Mouse (Mus musculus) forebrain, embryonic 11.5 days (tissue): ENCODE data around the gene Ccnt1. TPM values are rescaled to one million over a fixed set of nuclear protein-coding genes. Genes with fewer than 3 reads are reported as not detected.

Experiments used
- ATAC-seq: fragments of 200-750 bp; cut with Nextera tagmentation; replicated peaks from 2 replicates; pipeline ENCODE4 v1.8.0; 2017; ENCODE audit warnings: moderate TSS enrichment; ENCODE audit not compliant: low FRiP score
- DNase-seq: peaks from one replicate; pipeline ENCODE4 v3.0.0-alpha.2; 2017; ENCODE audit warnings: low spot score
- H3K27ac ChIP-seq: fragments of 300-500 bp; sonication (generic); 2 replicates; pipeline ENCODE4 v1.5.1; 2014; ENCODE audit warnings: low read depth, low read length
- H3K27me3 ChIP-seq: fragments of 300-500 bp; sonication (generic); 2 replicates; pipeline ENCODE4 v1.6.1; 2014; ENCODE audit warnings: mild to moderate bottlenecking, low read length, mixed read lengths; ENCODE audit not compliant: control insufficient read depth, insufficient read depth
- H3K36me3 ChIP-seq: fragments of 300-500 bp; sonication (generic); 2 replicates; pipeline ENCODE4 v1.6.1; 2014; ENCODE audit warnings: mild to moderate bottlenecking, low read length, moderate library complexity, mixed read lengths; ENCODE audit not compliant: control insufficient read depth, insufficient read depth
- H3K4me1 ChIP-seq: fragments of 300-500 bp; sonication (generic); replicated peaks from 2 replicates; pipeline ENCODE4 v1.6.1; 2014; ENCODE audit warnings: low read length, mixed read lengths; ENCODE audit not compliant: control insufficient read depth, insufficient read depth
- H3K4me2 ChIP-seq: fragments of 300-500 bp; sonication (generic); 2 replicates; pipeline ENCODE4 v1.6.1; 2014; ENCODE audit warnings: low read depth, mild to moderate bottlenecking, low read length, moderate library complexity, mixed read lengths; ENCODE audit not compliant: severe bottlenecking
- H3K4me3 ChIP-seq: fragments of 300-500 bp; sonication (generic); 2 replicates; pipeline ENCODE4 v1.5.1; 2014; ENCODE audit warnings: low read depth, low read length
- H3K9ac ChIP-seq: fragments of 300-500 bp; sonication (generic); 2 replicates; pipeline ENCODE4 v1.6.1; 2014; ENCODE audit warnings: low read length
- H3K9me3 ChIP-seq: fragments of 300-500 bp; sonication (generic); 2 replicates; pipeline ENCODE4 v1.6.1; 2016; ENCODE audit warnings: low read length, mixed read lengths; ENCODE audit not compliant: control insufficient read depth
- WGBS: fragments of 180-500 bp; shearing (Covaris S2); extraction: QIAGEN DNeasy Blood & Tissue Kit; methylation state at CpG from one replicate; pipeline ENCODE4 v1.1.7; 2014; 5-methylcytosine and 5-hydroxymethylcytosine counted together
- polyA plus RNA-seq: library from polyadenylated mRNA; unstranded; fragments of >200 nt; fragmentation: Nextera tagmentation; extraction: Ambion mirVana; gene quantifications from 2 replicates; pipeline ENCODE4 v1.2.1, GENCODE M21; 2014

The Ccnt1 gene
- polyA plus RNA-seq, 1 experiment from 2014 or later, result 62.2 TPM

GRCm38 (mm10) chr15:98545151-98545550, 25.6 kb downstream of the Ccnt1 start:
- Histone ChIP-seq H3K9ac (no peak overlapping the region), H3K9me3 (no peaks in the 10 kb centered on the region), H3K4me3 (no peak overlapping the region), H3K27me3 (no peaks in the 10 kb centered on the region), H3K4me1 (no peaks in the 10 kb centered on the region), H3K4me2 (no peak overlapping the region), H3K36me3 (peaks cover 8% of the 10 kb centered on the region; the same call in 1 of the 2 replicates), H3K27ac (no peak overlapping the region)
- ATAC-seq (no peak), DNase-seq (no peak)
- 96% methylated on average over 3 of the region's 3 CpGs for WGBS

- no peak for ATAC-seq
- H3K4me2 ChIP-seq, result no peak overlapping the region
- H3K4me3 ChIP-seq, result no peak overlapping the region
- no peak for DNase-seq
- H3K4me1 ChIP-seq, result no peaks in the 10 kb centered on the region
- no peak overlapping the region for H3K27ac ChIP-seq
- H3K9ac ChIP-seq, result no peak overlapping the region
- H3K36me3 ChIP-seq, result peaks cover 8% of the 10 kb centered on the region; the same call in 1 of the 2 replicates
- H3K27me3 ChIP-seq, result no peaks in the 10 kb centered on the region
- 83% methylated on average over 4 of the region's 4 CpGs for WGBS
- no peaks in the 10 kb centered on the region for H3K9me3 ChIP-seq
Observed at GRCm38 (mm10) chr15:98543341-98543740, 27.4 kb downstream of the Ccnt1 start.

GRCm38 (mm10) chr15:98541064-98541463, 29.7 kb downstream of the Ccnt1 start:
- no peak for ATAC-seq
- WGBS, result 91% methylated on average over 6 of the region's 6 CpGs
- H3K27me3 ChIP-seq, result no peaks in the 10 kb centered on the region

GRCm38 (mm10) chr15:98537923-98538322, 32.8 kb downstream of the Ccnt1 start:
- H3K27me3 ChIP-seq, result no peaks in the 10 kb centered on the region
- WGBS, result 78% methylated on average over 4 of the region's 4 CpGs
- DNase-seq (no peak), ATAC-seq (no peak)
- H3K4me2 ChIP-seq, result no peak overlapping the region
- no peaks in the 10 kb centered on the region for H3K4me1 ChIP-seq
- H3K27ac ChIP-seq, result no peak overlapping the region
- no peak overlapping the region for H3K4me3 ChIP-seq
- no peaks in the 10 kb centered on the region for H3K9me3 ChIP-seq
- no peak overlapping the region for H3K9ac ChIP-seq
- H3K36me3 ChIP-seq, result peaks cover 3% of the 10 kb centered on the region; the same call in 1 of the 2 replicates

More at GRCm38 (mm10) chr15:98541064-98541463, 29.7 kb downstream of the Ccnt1 start:
- H3K9ac ChIP-seq, result no peak overlapping the region
- no peak overlapping the region for H3K27ac ChIP-seq
- DNase-seq, result no peak
- H3K4me2 ChIP-seq, result no peak overlapping the region
- H3K36me3 ChIP-seq, result peaks cover 8% of the 10 kb centered on the region; the same call in 1 of the 2 replicates
- H3K4me1 ChIP-seq, result no peaks in the 10 kb centered on the region
- no peak overlapping the region for H3K4me3 ChIP-seq
- H3K9me3 ChIP-seq, result no peaks in the 10 kb centered on the region

- Histone ChIP-seq H3K36me3 (no peaks in the 10 kb centered on the region; the same call in 1 of the 2 replicates), H3K9ac (no peak overlapping the region), H3K9me3 (no peaks in the 10 kb centered on the region), H3K27ac (no peak overlapping the region), H3K4me2 (no peak overlapping the region), H3K4me3 (no peak overlapping the region), H3K4me1 (0 out of 2 replicates have a peak, but pooled peaks cover 4% of the 10 kb centered on the region), H3K27me3 (no peaks in the 10 kb centered on the region)
- ATAC-seq (no peak), DNase-seq (no peak)
- 92% methylated on average over 8 of the region's 8 CpGs for WGBS
Observed at GRCm38 (mm10) chr15:98536828-98537510, 33.8 kb downstream of the Ccnt1 start.

- Histone ChIP-seq H3K27ac (no peak overlapping the region), H3K4me3 (no peak overlapping the region), H3K4me1 (0 out of 2 replicates have a peak, but pooled peaks cover 4% of the 10 kb centered on the region), H3K9ac (no peak overlapping the region), H3K4me2 (no peak overlapping the region), H3K36me3 (peaks cover 3% of the 10 kb centered on the region; the same call in 1 of the 2 replicates), H3K27me3 (no peaks in the 10 kb centered on the region), H3K9me3 (no peaks in the 10 kb centered on the region)
- WGBS, result 95% methylated on average over 4 of the region's 4 CpGs
- ATAC-seq (no peak), DNase-seq (no peak)
Observed at GRCm38 (mm10) chr15:98535921-98536320, 34.8 kb downstream of the Ccnt1 start.

GRCm38 (mm10) chr15:98533881-98534627, 36.7 kb downstream of the Ccnt1 start, which contains the start of gene Kansl2:
TSS of gene Kansl2 (minus strand) at chr15:98534264.
- Histone ChIP-seq H3K4me3 (peak within 1 kb of the TSS; percentile 79), H3K36me3 (peaks cover 7% of the 10 kb centered on the region; the same call in 1 of the 2 replicates), H3K27me3 (no peaks in the 10 kb centered on the region), H3K27ac (peak within 1 kb of the TSS; percentile 97), H3K9ac (peak within 1 kb of the TSS; percentile 99), H3K4me1 (0 out of 2 replicates have a peak, but pooled peaks cover 4% of the 10 kb centered on the region), H3K9me3 (no peaks in the 10 kb centered on the region), H3K4me2 (peak within 1 kb of the TSS; percentile 82)
- under 1% methylated on average over 69 of the region's 70 CpGs for WGBS
- peak; percentile 98 for DNase-seq
- peak; percentile 100 for ATAC-seq

GRCm38 (mm10) chr15:98533035-98533531, 37.6 kb downstream of the Ccnt1 start:
- H3K4me2 ChIP-seq, result peak overlapping the region; percentile 82
- H3K9me3 ChIP-seq, result no peaks in the 10 kb centered on the region
- H3K4me3 ChIP-seq, result peak overlapping the region; percentile 79
- 0 out of 2 replicates have a peak, but pooled peaks cover 4% of the 10 kb centered on the region for H3K4me1 ChIP-seq
- no peak overlapping the region for H3K27ac ChIP-seq
- peak overlapping the region; percentile 99 for H3K9ac ChIP-seq
- DNase-seq (no peak), ATAC-seq (no peak)
- under 1% methylated on average over 18 of the region's 18 CpGs for WGBS
- H3K27me3 ChIP-seq, result no peaks in the 10 kb centered on the region
- H3K36me3 ChIP-seq, result peaks cover 12% of the 10 kb centered on the region; the same call in 1 of the 2 replicates
